Mouse (Mus musculus): ENCODE measurements around the gene Cd164l2.

The Cd164l2 gene

GRCm38 (mm10) chr4:133195014-133195413 lies 16.9 kb upstream of the Cd164l2 start:
- DNase-seq (ENCODE audit: low spot score) = no peak

- no peak for DNase-seq (ENCODE audit: low spot score)
Measured at GRCm38 (mm10) chr4:133196136-133196535, 15.8 kb upstream of the Cd164l2 start.

- DNase-seq (ENCODE audit: low spot score) = no peak
Measured at GRCm38 (mm10) chr4:133196852-133197251, 15.1 kb upstream of the Cd164l2 start.

- no peak for DNase-seq (ENCODE audit: low spot score)
Measured at GRCm38 (mm10) chr4:133197355-133197754, 14.6 kb upstream of the Cd164l2 start.

GRCm38 (mm10) chr4:133197801-133198286 lies 14.1 kb upstream of the Cd164l2 start:
- DNase-seq (ENCODE audit: low spot score) = no peak

- DNase-seq (ENCODE audit: low spot score) = no peak
Measured at GRCm38 (mm10) chr4:133198337-133199180, 13.4 kb upstream of the Cd164l2 start.

GRCm38 (mm10) chr4:133199743-133200142 lies 12.2 kb upstream of the Cd164l2 start:
- no peak for DNase-seq (ENCODE audit: low spot score)

- DNase-seq (ENCODE audit: low spot score) = no peak
Measured at GRCm38 (mm10) chr4:133200343-133200742, 11.6 kb upstream of the Cd164l2 start.

- no peak for DNase-seq (ENCODE audit: low spot score)
Measured at GRCm38 (mm10) chr4:133201006-133201771, 10.7 kb upstream of the Cd164l2 start.

GRCm38 (mm10) chr4:133202254-133202653 lies 9.7 kb upstream of the Cd164l2 start:
- no peak for DNase-seq (ENCODE audit: low spot score)

GRCm38 (mm10) chr4:133203591-133203990 lies 8.3 kb upstream of the Cd164l2 start:
- no peak for DNase-seq (ENCODE audit: low spot score)

GRCm38 (mm10) chr4:133204379-133204778 lies 7.6 kb upstream of the Cd164l2 start:
- no peak for DNase-seq (ENCODE audit: low spot score)

- DNase-seq (ENCODE audit: low spot score) = no peak
Measured at GRCm38 (mm10) chr4:133209366-133209765, 2.6 kb upstream of the Cd164l2 start.

- DNase-seq (ENCODE audit: low spot score) = no peak
Measured at GRCm38 (mm10) chr4:133210023-133210787, 1.7 kb upstream of the Cd164l2 start.

GRCm38 (mm10) chr4:133210788-133211390 lies 1.0 kb upstream of the Cd164l2 start:
- DNase-seq (ENCODE audit: low spot score) = no peak

GRCm38 (mm10) chr4:133212562-133213267 lies 784 bp downstream of the Cd164l2 start:
- DNase-seq (ENCODE audit: low spot score) = no peak

GRCm38 (mm10) chr4:133213268-133213590 lies 1.3 kb downstream of the Cd164l2 start:
- DNase-seq (ENCODE audit: low spot score) = no peak

GRCm38 (mm10) chr4:133213661-133214060 lies 1.7 kb downstream of the Cd164l2 start:
- no peak for DNase-seq (ENCODE audit: low spot score)

- no peak for DNase-seq (ENCODE audit: low spot score)
Measured at GRCm38 (mm10) chr4:133217641-133218040, 5.7 kb downstream of the Cd164l2 start.

GRCm38 (mm10) chr4:133218745-133219144 lies 6.8 kb downstream of the Cd164l2 start:
- no peak for DNase-seq (ENCODE audit: low spot score)

- no peak for DNase-seq (ENCODE audit: low spot score)
Measured at GRCm38 (mm10) chr4:133220656-133221055, 8.7 kb downstream of the Cd164l2 start.

Data from ovary, postnatal 14 days (tissue).